Mouse (Mus musculus) regulatory T cell (primary cell): ENCODE measurements around the gene Cib4.

Experiments used
- in situ Hi-C: fragments of 300-600 bp; cut with MboI, MseI; formaldehyde crosslinking; loops from one replicate; pipeline ENCODE4 v1.15.1; 2025; ENCODE audit warnings: high pct_unique_total_duplicates

The Cib4 gene

DNA sequence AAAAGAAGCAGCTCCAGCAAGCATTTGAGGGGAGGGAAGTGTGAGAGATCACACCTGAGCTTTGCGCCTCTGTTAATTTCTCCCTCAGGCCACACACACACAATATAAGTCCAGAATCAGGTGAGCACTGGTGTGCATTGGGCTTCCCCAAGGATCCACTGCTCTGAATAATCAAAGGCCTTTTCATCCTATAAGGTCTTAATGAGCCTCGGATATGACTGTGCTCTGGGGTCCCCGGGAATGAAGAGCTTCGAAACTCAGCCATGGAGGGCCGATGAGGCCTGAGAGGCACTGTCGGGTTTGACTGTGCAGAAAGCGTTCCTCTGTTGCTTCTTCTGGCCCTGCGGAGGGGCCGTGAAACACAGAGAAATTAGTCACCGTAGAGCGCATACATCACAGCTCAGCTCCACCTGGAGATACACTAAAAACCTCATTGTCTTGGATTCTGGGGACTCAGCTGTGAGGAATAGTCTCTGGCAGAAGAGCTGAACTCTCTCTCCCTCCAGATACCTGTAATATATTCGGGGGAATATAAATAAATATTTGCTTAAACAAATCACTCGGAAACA lies 101.2 kb downstream of the Cib4 start:
- in situ Hi-C loops = no loop called here

- in situ Hi-C loops = no loop called here
Measured at GRCm38 (mm10) chr5:30442196-30442595, 103.4 kb downstream of the Cib4 start.

DNA sequence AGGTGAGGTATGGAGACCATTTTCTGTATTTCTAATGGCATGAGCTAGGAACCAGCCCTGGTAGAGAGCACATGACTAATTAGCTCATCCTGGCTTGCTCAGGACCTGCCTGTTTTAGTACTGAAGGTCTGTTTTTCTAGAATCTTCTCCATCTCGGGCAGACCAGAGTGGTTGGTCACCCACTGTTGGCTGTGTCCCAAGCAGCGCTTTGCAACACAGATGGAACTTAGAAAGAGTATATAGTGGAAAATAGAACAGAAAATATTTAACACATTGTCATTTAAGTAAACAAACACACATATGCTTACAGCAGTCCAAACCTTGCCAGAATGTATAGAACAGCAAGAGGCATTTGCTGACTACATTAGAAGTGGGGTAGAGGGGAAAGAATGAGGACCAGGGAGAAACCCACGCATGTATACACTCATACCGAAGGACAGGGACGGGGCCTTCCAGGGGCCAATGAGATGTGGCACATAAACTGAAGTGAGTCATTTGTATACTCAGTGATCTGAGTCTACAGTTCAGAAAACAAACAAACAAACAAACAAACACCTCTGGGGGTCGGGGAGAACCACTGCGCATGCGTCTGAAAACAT lies 105.2 kb downstream of the Cib4 start:
- in situ Hi-C loops = no loop called here

DNA sequence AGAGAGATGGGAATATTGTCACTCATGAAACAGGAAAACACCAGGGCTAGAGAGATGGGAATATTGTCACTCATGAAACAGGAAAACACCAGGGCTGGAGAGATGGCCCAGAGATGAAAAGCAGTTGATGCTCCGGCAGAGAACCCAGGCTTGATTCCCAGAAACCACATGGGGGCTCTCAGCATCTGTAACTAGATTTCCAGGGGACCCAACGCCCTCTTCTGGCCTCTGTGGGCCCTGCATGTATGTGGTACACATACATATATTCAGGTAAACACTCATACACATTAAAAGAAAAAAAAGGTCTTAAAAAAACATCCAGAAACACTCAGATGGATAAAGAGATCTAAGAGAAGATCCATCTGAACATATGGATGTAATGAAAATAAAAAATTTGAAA lies 106.7 kb downstream of the Cib4 start:
- in situ Hi-C loops = loop anchor here (10.0 kb wide), 2 partner anchors 154 to 1646 kb away; partner anchors contain the start of gene Drc1
